26 mouse cellular contexts compared by ENCODE assay signal in genomic region chr11:96524541-96524940, GRCm38 (mm10).
DNase-seq lines count a peak whose midpoint lies in the region; ATAC-seq lines count a peak whose summit lies in the region.
"Had no signal": no experiment of that assay in that cellular context is flagged by ENCODE, and none has a peak within 500 bp of the region (broad histone marks: within the 10 kb centered on the region; RNA-seq: fewer than 3 reads in every experiment).

No protein-coding gene starts in this region.

- WGBS in embryonic facial prominence, embryonic 11.5 days = 70% methylated on average over 6 of the region's 6 CpGs
- WGBS in embryonic facial prominence, embryonic 10.5 days = 79% methylated on average over 6 of the region's 6 CpGs
- 71% methylated on average over 6 of the region's 6 CpGs for WGBS in hindbrain, embryonic 13.5 days
- WGBS in hindbrain, embryonic 16.5 days = 65% methylated on average over 6 of the region's 6 CpGs
- WGBS in kidney, embryonic 16.5 days = 77% methylated on average over 6 of the region's 6 CpGs
- WGBS in kidney, embryonic 14.5 days = 84% methylated on average over 6 of the region's 6 CpGs
- WGBS in neural tube, embryonic 13.5 days = 69% methylated on average over 6 of the region's 6 CpGs

- peak; percentile 8 for DNase-seq in embryonic facial prominence, embryonic 11.5 days (ENCODE audit: low spot score)
- no peak for DNase-seq in embryonic facial prominence, embryonic 10.5 days (ENCODE audit: low spot score)
- no peak for DNase-seq in neural tube, embryonic 10.5 days (ENCODE audit: extremely low spot score, low spot score)
- DNase-seq: adrenal gland, adult 8-10 months; adrenal gland, postnatal 25 days; B cell, adult 2 months; cerebellum, adult 11 months; cerebellum, adult 18-20 months; cerebellum, adult 8-10 months; cerebellum, adult 9-11 months; cerebellum, postnatal 14 days; cerebellum, postnatal 36 days; embryo, embryonic 11 days; forebrain, postnatal 0 days had no signal

- no peak overlapping the region for H3K4me3 ChIP-seq in embryonic facial prominence, embryonic 11.5 days (ENCODE audit: low read depth, low read length)
- H3K4me3 ChIP-seq in embryonic facial prominence, embryonic 10.5 days = no peak overlapping the region
- H3K4me3 ChIP-seq in hindbrain, embryonic 13.5 days = no peak overlapping the region
- H3K4me3 ChIP-seq in hindbrain, embryonic 16.5 days (ENCODE audit: low read length) = no peak overlapping the region
- H3K4me3 ChIP-seq in kidney, embryonic 16.5 days (ENCODE audit: low read length) = no peak overlapping the region
- no peak overlapping the region for H3K4me3 ChIP-seq in kidney, embryonic 14.5 days (ENCODE audit: low read length)
- no peak overlapping the region for H3K4me3 ChIP-seq in neural tube, embryonic 13.5 days
- H3K4me3 ChIP-seq: embryonic facial prominence, embryonic 13.5 days; forebrain, embryonic 13.5 days; forebrain, embryonic 15.5 days had no signal

- no peaks in the 10 kb centered on the region for H3K36me3 ChIP-seq in embryonic facial prominence, embryonic 11.5 days (replicated peaks; ENCODE audit: control insufficient read depth, insufficient read depth, low read depth, low read length)
- H3K36me3 ChIP-seq in embryonic facial prominence, embryonic 10.5 days (replicated peaks) = no peaks in the 10 kb centered on the region
- no peaks in the 10 kb centered on the region for H3K36me3 ChIP-seq in hindbrain, embryonic 13.5 days
- H3K36me3 ChIP-seq in hindbrain, embryonic 16.5 days (ENCODE audit: control insufficient read depth, insufficient read depth, low read length) = no peaks in the 10 kb centered on the region
- no peaks in the 10 kb centered on the region for H3K36me3 ChIP-seq in kidney, embryonic 16.5 days (ENCODE audit: insufficient read depth, low read length)
- H3K36me3 ChIP-seq in kidney, embryonic 14.5 days (ENCODE audit: control insufficient read depth, insufficient read depth, low read length) = no peaks in the 10 kb centered on the region
- H3K36me3 ChIP-seq in neural tube, embryonic 13.5 days = no peaks in the 10 kb centered on the region
- H3K36me3 ChIP-seq: embryonic facial prominence, embryonic 13.5 days; forebrain, embryonic 15.5 days; G1E had no signal

- H3K27ac ChIP-seq in embryonic facial prominence, embryonic 11.5 days (replicated peaks; ENCODE audit: low read depth, low read length) = no peak overlapping the region
- H3K27ac ChIP-seq in embryonic facial prominence, embryonic 10.5 days (replicated peaks) = no peak overlapping the region
- H3K27ac ChIP-seq in hindbrain, embryonic 13.5 days = peak overlapping the region; percentile 53; the same call in 1 of the 2 replicates
- H3K27ac ChIP-seq in hindbrain, embryonic 16.5 days (ENCODE audit: low read depth, low read length) = no peak overlapping the region
- H3K27ac ChIP-seq in kidney, embryonic 16.5 days (ENCODE audit: low read length) = 0 out of 2 replicates have a peak overlapping the region, but pooled peaks have one; percentile 14
- H3K27ac ChIP-seq in kidney, embryonic 14.5 days (ENCODE audit: low read depth, low read length) = no peak overlapping the region
- H3K27ac ChIP-seq in neural tube, embryonic 13.5 days (replicated peaks) = 0 out of 2 replicates have a peak overlapping the region, but pooled peaks have one; percentile 0
- H3K27ac ChIP-seq: embryonic facial prominence, embryonic 13.5 days; forebrain, embryonic 13.5 days; forebrain, embryonic 15.5 days had no signal

- no peaks in the 10 kb centered on the region for H3K27me3 ChIP-seq in embryonic facial prominence, embryonic 11.5 days (ENCODE audit: control insufficient read depth, insufficient read depth, low read length)
- no peaks in the 10 kb centered on the region for H3K27me3 ChIP-seq in embryonic facial prominence, embryonic 10.5 days (replicated peaks; ENCODE audit: low read depth, poor library complexity, severe bottlenecking)
- H3K27me3 ChIP-seq in hindbrain, embryonic 13.5 days = no peaks in the 10 kb centered on the region
- no peaks in the 10 kb centered on the region for H3K27me3 ChIP-seq in hindbrain, embryonic 16.5 days (replicated peaks; ENCODE audit: control insufficient read depth, insufficient read depth, low read length)
- H3K27me3 ChIP-seq in kidney, embryonic 16.5 days (ENCODE audit: insufficient read depth, low read length) = no peaks in the 10 kb centered on the region
- no peaks in the 10 kb centered on the region for H3K27me3 ChIP-seq in kidney, embryonic 14.5 days (ENCODE audit: control insufficient read depth, insufficient read depth, low read length)
- H3K27me3 ChIP-seq in neural tube, embryonic 13.5 days = no peaks in the 10 kb centered on the region
- H3K27me3 ChIP-seq: embryonic facial prominence, embryonic 13.5 days; forebrain, embryonic 13.5 days; forebrain, embryonic 15.5 days; Patski had no signal

- no peaks in the 10 kb centered on the region for H3K9me3 ChIP-seq in embryonic facial prominence, embryonic 11.5 days (replicated peaks; ENCODE audit: control insufficient read depth, low read length)
- no peaks in the 10 kb centered on the region for H3K9me3 ChIP-seq in embryonic facial prominence, embryonic 10.5 days
- no peaks in the 10 kb centered on the region for H3K9me3 ChIP-seq in hindbrain, embryonic 13.5 days
- no peaks in the 10 kb centered on the region for H3K9me3 ChIP-seq in hindbrain, embryonic 16.5 days (ENCODE audit: control insufficient read depth, low read length)
- H3K9me3 ChIP-seq in kidney, embryonic 16.5 days (ENCODE audit: low read length) = peaks cover 4% of the 10 kb centered on the region; the same call in 1 of the 2 replicates
- peaks cover 3% of the 10 kb centered on the region; the same call in 1 of the 2 replicates for H3K9me3 ChIP-seq in kidney, embryonic 14.5 days (ENCODE audit: control insufficient read depth, low read length)
- no peaks in the 10 kb centered on the region for H3K9me3 ChIP-seq in neural tube, embryonic 13.5 days
- H3K9me3 ChIP-seq: embryonic facial prominence, embryonic 13.5 days; forebrain, embryonic 13.5 days; forebrain, embryonic 15.5 days; G1E had no signal

- H3K4me2 ChIP-seq in embryonic facial prominence, embryonic 11.5 days (ENCODE audit: low read depth, low read length) = no peak overlapping the region
- no peak overlapping the region for H3K4me2 ChIP-seq in hindbrain, embryonic 13.5 days
- H3K4me2 ChIP-seq in hindbrain, embryonic 16.5 days (ENCODE audit: low read length) = no peak overlapping the region
- no peak overlapping the region for H3K4me2 ChIP-seq in kidney, embryonic 16.5 days (replicated peaks; ENCODE audit: low read depth, low read length)
- no peak overlapping the region for H3K4me2 ChIP-seq in kidney, embryonic 14.5 days (replicated peaks; ENCODE audit: low read depth, low read length)
- H3K4me2 ChIP-seq in neural tube, embryonic 13.5 days = no peak overlapping the region
- H3K4me2 ChIP-seq: embryonic facial prominence, embryonic 13.5 days; forebrain, embryonic 13.5 days; forebrain, embryonic 15.5 days had no signal

- no peak overlapping the region for H3K9ac ChIP-seq in embryonic facial prominence, embryonic 11.5 days (replicated peaks; ENCODE audit: low read length)
- H3K9ac ChIP-seq in hindbrain, embryonic 13.5 days = no peak overlapping the region
- H3K9ac ChIP-seq in hindbrain, embryonic 16.5 days (ENCODE audit: low read depth, low read length) = no peak overlapping the region
- no peak overlapping the region for H3K9ac ChIP-seq in kidney, embryonic 16.5 days (replicated peaks; ENCODE audit: low read length)
- no peak overlapping the region; the same call in 1 of the 2 replicates for H3K9ac ChIP-seq in kidney, embryonic 14.5 days (ENCODE audit: low read depth, low read length)
- H3K9ac ChIP-seq in neural tube, embryonic 13.5 days = no peak overlapping the region
- H3K9ac ChIP-seq: embryonic facial prominence, embryonic 13.5 days; forebrain, embryonic 13.5 days; forebrain, embryonic 15.5 days; forebrain, postnatal 0 days had no signal

- no peaks in the 10 kb centered on the region for H3K4me1 ChIP-seq in embryonic facial prominence, embryonic 11.5 days (ENCODE audit: control insufficient read depth, insufficient read depth, low read length)
- H3K4me1 ChIP-seq in embryonic facial prominence, embryonic 10.5 days = no peaks in the 10 kb centered on the region; the same call in 1 of the 2 replicates
- peaks cover 16% of the 10 kb centered on the region for H3K4me1 ChIP-seq in hindbrain, embryonic 13.5 days (replicated peaks)
- H3K4me1 ChIP-seq in hindbrain, embryonic 16.5 days (ENCODE audit: control insufficient read depth, insufficient read depth, low read depth, low read length) = no peaks in the 10 kb centered on the region
- H3K4me1 ChIP-seq in kidney, embryonic 16.5 days (ENCODE audit: insufficient read depth, low read length) = peaks cover 13% of the 10 kb centered on the region
- H3K4me1 ChIP-seq in kidney, embryonic 14.5 days (ENCODE audit: control insufficient read depth, insufficient read depth, low read length) = peaks cover 11% of the 10 kb centered on the region; the same call in 1 of the 2 replicates
- H3K4me1 ChIP-seq in neural tube, embryonic 13.5 days (replicated peaks) = peaks cover 27% of the 10 kb centered on the region
- H3K4me1 ChIP-seq: forebrain, embryonic 15.5 days had no signal

- ATAC-seq in embryonic facial prominence, embryonic 11.5 days (replicated peaks; ENCODE audit: insufficient number of reproducible peaks, low FRiP score, low TSS enrichment, low read depth) = no peak
- no peak for ATAC-seq in hindbrain, embryonic 13.5 days (ENCODE audit: low FRiP score)
- ATAC-seq in hindbrain, embryonic 16.5 days = no peak
- no peak for ATAC-seq in kidney, embryonic 16.5 days (ENCODE audit: low FRiP score, low TSS enrichment)
- no peak for ATAC-seq in kidney, embryonic 14.5 days (ENCODE audit: low FRiP score, low TSS enrichment)
- ATAC-seq in neural tube, embryonic 13.5 days (ENCODE audit: low read depth) = no peak
- ATAC-seq: activated CD4-positive, CD25-positive, alpha-beta regulatory T cell, adult 4 months; CD4-positive, CD25-positive, alpha-beta regulatory T cell, adult 4 months; forebrain, embryonic 13.5 days; forebrain, embryonic 15.5 days; forebrain, postnatal 0 days; Patski had no signal

Comparison
In these comparisons a context has a peak if more than half of its experiments do, and no peak if none do; other contexts are left out.
1. H3K27ac ChIP-seq: peak in hindbrain, embryonic 13.5 days (single experiment), kidney, embryonic 16.5 days (single experiment) and neural tube, embryonic 13.5 days (single experiment); none in embryonic facial prominence, embryonic 11.5 days (single experiment), embryonic facial prominence, embryonic 10.5 days (single experiment), hindbrain, embryonic 16.5 days (single experiment) and kidney, embryonic 14.5 days (single experiment).